Mouse (Mus musculus) embryonic fibroblast, embryonic 13.5 days (primary cell): ENCODE results near the gene Mroh9.

Experiments
- CTCF ChIP-seq: IDR thresholded peaks from 2 replicates; pipeline ENCODE4 v1.5.1; 2011; ENCODE audit warnings: mild to moderate bottlenecking, control low read depth, low read length, moderate library complexity, borderline replicate concordance; ENCODE audit not compliant: insufficient read depth
- POLR2A ChIP-seq: IDR thresholded peaks from 2 replicates; pipeline ENCODE4 v1.6.1; 2011; ENCODE audit warnings: low read depth, mild to moderate bottlenecking, control low read depth, low read length, moderate library complexity

GRCm38 (mm10) chr1:163070502-163070901 is 15.0 kb downstream of the Mroh9 start:
- TF ChIP-seq POLR2A (no peak), CTCF (no peak)
